Mouse (Mus musculus) layer of hippocampus, adult 2 months (tissue): Measurements from ENCODE around the gene Gm45808. TPM values are rescaled to one million over a fixed set of nuclear protein-coding genes. Genes with fewer than 3 reads are reported as not detected.
"Not testable (repeated sequence)": the region's sequence is repeated elsewhere in the genome, so short reads cannot be mapped to it uniquely, and the experiment has no call there.

Source experiments
- DNase-seq, 2 experiments: peaks; one replicate each; pipeline ENCODE4 v3.0.0; 2022; ENCODE audit warnings: low spot score in 2 of 2
- H3K27ac ChIP-seq: fragments of 200-600 bp; 2 replicates; pipeline ENCODE4 v1.8.1; 2022
- H3K4me3 ChIP-seq: fragments of 200-600 bp; 2 replicates; pipeline ENCODE4 v1.8.1; 2022; ENCODE audit warnings: mild to moderate bottlenecking
- CTCF ChIP-seq: fragments of 200-600 bp; conservative IDR thresholded peaks from 2 replicates; pipeline ENCODE4 v1.8.1; 2022; ENCODE audit warnings: antibody characterized with exemption, mild to moderate bottlenecking, moderate library complexity
- total RNA-seq, 2 experiments: library from RNA; stranded (reverse); gene quantifications; 2 replicates each; pipeline ENCODE4 v1.2.3; 2021

Gene Gm45808
- total RNA-seq, 2 experiments from 2014 or later = 2.1 to 3.1 TPM

GRCm38 (mm10) chr7:45494548-45494947 is 7.9 kb upstream of the Gm45808 start:
- no peak for DNase-seq
- Histone ChIP-seq H3K4me3 (no peak overlapping the region), H3K27ac (no peak overlapping the region)
- TF ChIP-seq CTCF = no peak

GRCm38 (mm10) chr7:45492951-45493350 is 6.3 kb upstream of the Gm45808 start:
- 0 out of 2 replicates have a peak overlapping the region, but pooled peaks have one; percentile 3 for H3K27ac ChIP-seq
- DNase-seq = no peak

GRCm38 (mm10) chr7:45492225-45492844 is 5.7 kb upstream of the Gm45808 start:
- DNase-seq = no peak
- Histone ChIP-seq H3K27ac (0 out of 2 replicates have a peak overlapping the region, but pooled peaks have one; percentile 3), H3K4me3 (no peak overlapping the region)
- TF ChIP-seq CTCF = no peak

More at GRCm38 (mm10) chr7:45492951-45493350, 6.3 kb upstream of the Gm45808 start:
- no peak overlapping the region for H3K4me3 ChIP-seq
- TF ChIP-seq CTCF = no peak

GRCm38 (mm10) chr7:45491264-45491663 is 4.7 kb upstream of the Gm45808 start:
- Histone ChIP-seq H3K4me3 (no peak overlapping the region), H3K27ac (no peak overlapping the region)
- TF ChIP-seq CTCF = no peak
- no peak for DNase-seq

GRCm38 (mm10) chr7:45490822-45491221 is 4.2 kb upstream of the Gm45808 start:
- DNase-seq = peak in 1 of 2 experiments; percentile 21
- no peak for TF ChIP-seq CTCF

DNA sequence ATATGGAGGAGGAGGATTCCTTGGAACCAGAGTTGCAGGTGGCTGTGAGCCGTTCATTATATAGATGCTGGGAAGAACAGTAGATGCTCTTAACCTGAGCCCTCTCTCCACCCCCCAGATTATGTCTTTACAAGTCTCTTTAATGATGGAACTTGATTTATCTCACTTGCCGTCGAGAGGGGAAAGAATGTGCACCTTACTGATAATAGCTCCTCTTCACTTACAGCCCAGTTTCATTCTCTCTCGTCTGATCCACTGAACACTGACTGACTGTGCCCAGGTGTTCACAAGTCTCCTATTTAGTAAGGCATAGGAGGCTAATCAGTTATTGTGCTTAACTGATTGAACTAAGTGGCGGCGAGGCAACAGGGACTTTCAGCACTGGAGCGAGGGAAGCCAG is 3.0 kb upstream of the Gm45808 start:
- TF ChIP-seq CTCF = no peak
- no peak for DNase-seq
- no peak overlapping the region for H3K27ac ChIP-seq
- H3K4me3 ChIP-seq = no peak overlapping the region

More at GRCm38 (mm10) chr7:45490822-45491221, 4.2 kb upstream of the Gm45808 start:
- no peak overlapping the region for H3K4me3 ChIP-seq
- H3K27ac ChIP-seq = no peak overlapping the region

DNA sequence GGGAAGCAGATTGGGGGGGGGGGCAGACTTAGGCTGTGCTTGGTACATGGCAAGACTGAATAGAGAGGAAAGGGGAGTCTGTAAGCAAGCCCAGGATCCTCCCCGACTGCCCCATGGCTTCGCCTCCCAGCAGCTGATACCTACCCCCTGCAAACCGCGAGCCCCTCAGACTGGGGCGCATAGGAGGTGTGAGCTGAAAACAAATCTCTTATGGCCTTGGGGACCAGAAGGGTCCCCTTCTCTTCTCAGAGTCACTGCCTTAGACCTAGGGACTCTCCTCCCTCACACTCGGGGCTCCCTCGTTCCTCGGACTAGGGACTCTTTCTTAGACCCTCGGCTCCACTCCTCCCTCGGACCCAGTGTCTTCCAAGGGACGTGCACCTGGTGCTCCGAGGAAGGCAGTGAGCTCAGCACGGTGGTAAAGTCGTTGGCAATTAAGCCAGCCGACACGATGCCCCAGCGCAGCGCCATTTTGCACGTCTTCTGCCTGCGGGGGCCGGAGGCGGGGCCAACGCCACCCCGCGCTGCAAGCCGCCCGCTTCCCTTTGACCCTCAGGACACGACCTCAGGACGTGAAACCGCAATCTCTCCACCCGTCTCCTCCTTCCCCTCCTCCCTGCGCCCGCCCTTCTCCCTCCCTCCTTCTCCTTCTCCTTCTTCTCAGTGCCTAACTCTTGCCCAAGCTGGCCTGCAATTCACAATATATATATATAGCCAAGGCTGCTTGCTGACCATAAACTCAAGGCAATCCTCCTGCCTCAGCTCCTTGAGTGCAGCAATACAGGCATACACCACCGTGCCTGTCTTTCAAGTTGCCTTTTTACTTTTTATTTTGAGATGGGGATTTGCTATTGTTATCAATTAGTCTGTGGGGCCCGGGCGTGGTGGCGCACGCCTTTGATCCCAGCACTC is 1.9 kb upstream of the Gm45808 start, which contains the start of gene Dhdh:
Gene Dhdh (minus strand): TSS at position 513 of the 912 bp plus-strand sequence.
- peak within 1 kb of the TSS; percentile 60 for H3K4me3 ChIP-seq
- H3K27ac ChIP-seq = peak within 1 kb of the TSS; percentile 67
- no peak for TF ChIP-seq CTCF
- peak in 1 of 2 experiments; percentile 35 for DNase-seq

- no peak for TF ChIP-seq CTCF
- H3K27ac ChIP-seq = no peak overlapping the region; the same call in 1 of the 2 replicates
- DNase-seq = no peak
- H3K4me3 ChIP-seq = no peak overlapping the region
Observed at GRCm38 (mm10) chr7:45487861-45488292, 1.3 kb upstream of the Gm45808 start.

DNA sequence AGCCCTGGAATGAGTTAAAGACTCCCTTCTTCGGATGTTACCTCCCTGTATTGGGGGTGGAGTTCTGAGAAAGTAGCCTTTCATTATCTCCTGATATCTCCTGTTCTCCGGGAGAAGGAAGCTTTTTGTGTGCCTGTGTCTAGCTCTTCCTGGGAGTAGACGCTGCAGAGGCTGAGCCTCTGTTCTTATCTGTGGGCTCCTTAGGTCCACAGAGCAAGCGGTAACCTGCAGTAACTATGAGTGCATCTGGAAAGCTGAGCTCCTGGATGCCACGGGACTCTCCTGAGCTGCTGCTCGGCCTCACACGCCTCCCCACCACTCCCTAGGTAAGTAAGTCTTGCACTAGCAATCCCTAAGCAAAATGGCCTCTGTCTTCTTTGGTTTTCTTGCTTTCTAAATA is 453 bp downstream of the Gm45808 start:
- no peak overlapping the region for H3K27ac ChIP-seq
- no peak for DNase-seq
- TF ChIP-seq CTCF = no peak

GRCm38 (mm10) chr7:45484985-45485384 is 1.6 kb downstream of the Gm45808 start:
- H3K27ac ChIP-seq = not testable (repeated sequence)

More for the DNA sequence above, 453 bp downstream of the Gm45808 start:
- H3K4me3 ChIP-seq = no peak overlapping the region

GRCm38 (mm10) chr7:45482166-45482565 is 4.4 kb downstream of the Gm45808 start:
- no peak for TF ChIP-seq CTCF
- no peak for DNase-seq

More at GRCm38 (mm10) chr7:45484985-45485384, 1.6 kb downstream of the Gm45808 start:
- H3K4me3 ChIP-seq, DNase-seq: not testable (repeated sequence)

DNA sequence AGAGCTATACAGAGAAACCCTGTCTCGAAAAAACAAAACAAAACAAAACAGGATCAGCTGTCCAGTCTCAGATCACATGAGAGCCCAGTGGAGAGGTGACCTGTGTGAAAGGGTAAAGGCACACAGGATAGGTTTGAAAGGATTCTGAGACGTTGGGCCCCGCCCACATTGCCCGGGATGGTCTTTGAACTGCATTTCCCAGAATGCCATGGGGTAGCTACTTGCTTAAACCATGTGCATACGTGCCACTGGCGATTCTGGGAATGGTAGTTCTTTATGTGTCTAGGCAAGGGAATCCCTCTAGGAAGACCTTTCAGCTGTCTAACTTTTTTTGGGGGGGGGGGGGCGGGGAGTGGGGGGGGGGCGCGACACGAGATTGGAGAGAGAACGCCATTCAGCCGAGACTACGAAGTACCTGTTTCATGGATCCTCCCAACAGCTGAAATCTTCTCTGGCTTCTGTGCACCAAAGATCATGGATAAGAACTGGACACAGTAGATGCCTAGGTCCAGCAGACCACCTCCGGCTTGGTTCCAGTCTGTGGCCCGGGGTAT is 5.2 kb downstream of the Gm45808 start, which contains the start of gene Tulp2:
Gene Tulp2 (plus strand): TSS at position 504 of the 554 bp plus-strand sequence.
- DNase-seq = peak; percentile 69 to 75
- TF ChIP-seq CTCF = no peak
- no peak within 1 kb of the TSS for H3K4me3 ChIP-seq
- no peak within 1 kb of the TSS for H3K27ac ChIP-seq

More at GRCm38 (mm10) chr7:45482166-45482565, 4.4 kb downstream of the Gm45808 start:
- Histone ChIP-seq H3K4me3 (no peak overlapping the region), H3K27ac (no peak overlapping the region)

GRCm38 (mm10) chr7:45480310-45480709 is 6.3 kb downstream of the Gm45808 start:
- not testable (repeated sequence) for DNase-seq, H3K27ac ChIP-seq, H3K4me3 ChIP-seq
